Mouse (Mus musculus) lung, adult 2 months (tissue): ENCODE measurements around the gene Fbln2. TPM values are rescaled to one million over a fixed set of nuclear protein-coding genes. Genes with fewer than 3 reads are reported as not detected.

Source experiments
- DNase-seq: peaks from one replicate; pipeline ENCODE4 v3.0.0; 2022
- H3K4me1 ChIP-seq: fragments of 200-500 bp; 2 replicates; pipeline ENCODE4 v1.6.1; 2011; ENCODE audit warnings: low read length; ENCODE audit not compliant: control insufficient read depth, insufficient read depth
- H3K4me3 ChIP-seq: fragments of 200-500 bp; replicated peaks from 2 replicates; pipeline ENCODE3; 2011; ENCODE audit warnings: low read depth, mild to moderate bottlenecking, control low read depth, low read length; ENCODE audit errors: extremely low read depth
- CTCF ChIP-seq: fragments of 200-500 bp; IDR thresholded peaks from 2 replicates; pipeline ENCODE4 v1.5.1; 2011; ENCODE audit warnings: mild to moderate bottlenecking, low read length, control low read depth; ENCODE audit not compliant: insufficient read depth
- POLR2A ChIP-seq: fragments of 200-500 bp; IDR thresholded peaks from 2 replicates; pipeline ENCODE4 v1.6.1; 2011; ENCODE audit warnings: low read depth, mild to moderate bottlenecking, control low read depth, low read length, borderline replicate concordance; ENCODE audit errors: extremely low read depth
- WGBS: fragments of 180-500 bp; shearing (Covaris S2); methylation state at CpG from one replicate; pipeline ENCODE4 v1.1.7; 2018; 5-methylcytosine and 5-hydroxymethylcytosine counted together
- polyA plus RNA-seq: library from polyadenylated mRNA; depleted of rRNA; stranded (reverse); fragments of >200 nt; gene quantifications from 2 replicates; pipeline ENCODE4 v1.2.3, GENCODE M21; 2012

The Fbln2 gene
- polyA plus RNA-seq, 1 experiment, result 88.3 TPM

DNA sequence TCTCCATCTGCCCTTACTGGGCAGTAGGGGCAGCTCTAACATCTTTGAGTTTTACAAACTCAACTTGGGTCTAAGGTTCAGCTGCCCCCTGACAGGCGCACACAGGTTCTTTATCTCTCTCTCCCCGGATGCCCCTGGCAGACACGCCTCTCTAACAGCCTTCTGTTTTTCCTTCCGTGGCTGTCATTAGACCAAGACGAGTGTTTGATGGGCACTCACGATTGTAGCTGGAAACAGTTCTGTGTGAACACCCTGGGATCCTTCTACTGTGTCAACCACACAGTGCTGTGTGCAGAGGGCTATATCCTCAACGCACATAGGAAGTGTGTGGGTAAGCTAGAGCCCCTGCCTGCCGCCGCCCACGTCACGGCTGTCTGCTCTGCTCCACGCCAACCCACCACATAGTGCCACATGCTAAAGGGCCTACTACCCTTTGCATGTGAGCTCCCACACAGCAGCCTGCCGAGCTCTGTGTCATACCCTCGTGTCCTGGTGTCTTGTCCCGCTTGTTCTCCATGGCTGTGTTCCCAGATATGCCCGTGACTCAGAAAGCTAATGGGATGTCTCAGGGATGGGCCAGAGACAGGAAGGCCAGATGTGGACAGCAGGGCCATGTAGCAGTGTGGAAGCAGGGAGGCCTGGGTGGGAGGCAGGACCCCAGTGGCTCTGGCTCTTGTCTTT is 47.3 kb downstream of the Fbln2 start:
- WGBS, result 68% methylated on average over 16 of the region's 16 CpGs
- TF ChIP-seq CTCF (no peak), POLR2A (no peak)
- DNase-seq, result no peak
- Histone ChIP-seq H3K4me3 (no peak overlapping the region), H3K4me1 (no peaks in the 10 kb centered on the region)

DNA sequence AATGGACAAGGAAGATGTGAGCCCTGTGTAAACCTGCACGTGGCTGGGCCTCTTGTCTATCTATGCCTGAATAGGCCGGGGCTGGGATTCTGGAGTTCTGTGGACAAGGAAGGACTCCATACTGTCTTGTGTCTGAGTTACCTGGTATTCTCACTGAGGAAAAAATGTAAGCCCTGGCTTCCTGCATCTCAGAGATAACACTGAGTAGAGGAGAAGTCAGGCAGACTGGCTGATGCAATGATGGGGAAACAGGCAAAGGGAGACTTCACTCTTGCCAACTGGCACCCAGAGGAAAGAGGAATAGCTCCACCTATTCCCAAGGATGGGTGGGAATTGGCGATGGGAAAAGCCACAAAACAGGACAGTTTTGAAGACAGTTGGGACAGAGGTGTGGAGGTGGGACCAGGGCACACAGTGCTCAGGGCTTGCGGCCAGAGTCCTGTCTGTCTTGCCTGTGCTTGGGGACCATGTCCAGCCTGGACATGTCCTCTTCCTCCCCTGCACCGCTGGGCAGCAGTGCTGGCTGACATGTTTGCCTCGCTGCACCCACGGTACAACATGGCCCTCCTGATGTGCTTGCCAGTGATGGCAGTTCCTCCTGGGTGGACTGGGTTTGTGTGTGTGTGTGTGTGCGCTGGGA is 48.2 kb downstream of the Fbln2 start:
- Histone ChIP-seq H3K4me3 (no peak overlapping the region), H3K4me1 (no peaks in the 10 kb centered on the region)
- 78% methylated on average over 8 of the region's 8 CpGs for WGBS
- DNase-seq, result no peak
- TF ChIP-seq CTCF (no peak), POLR2A (no peak)

DNA sequence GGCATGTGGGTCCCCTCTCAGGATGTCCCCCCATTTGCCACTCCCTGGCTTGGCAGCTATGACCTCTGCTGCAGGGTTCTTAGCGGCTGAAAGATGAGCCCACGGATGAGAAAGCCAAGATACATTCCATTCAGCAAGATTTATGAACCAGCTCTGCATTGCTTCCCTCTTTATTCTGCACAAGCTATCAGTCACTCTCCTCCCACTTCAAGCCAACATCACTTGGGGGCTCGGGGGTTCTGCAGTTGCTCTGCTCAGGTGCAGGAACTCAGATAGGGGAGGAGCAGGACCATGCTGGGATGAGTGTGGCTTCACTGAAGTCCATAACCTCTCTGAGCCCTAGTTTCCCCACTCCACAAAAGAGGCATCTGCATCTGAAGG is 48.7 kb downstream of the Fbln2 start:
- Histone ChIP-seq H3K4me3 (no peak overlapping the region), H3K4me1 (no peaks in the 10 kb centered on the region)
- WGBS, result 62% methylated on average over 3 of the region's 3 CpGs
- TF ChIP-seq POLR2A (no peak), CTCF (no peak)
- no peak for DNase-seq

DNA sequence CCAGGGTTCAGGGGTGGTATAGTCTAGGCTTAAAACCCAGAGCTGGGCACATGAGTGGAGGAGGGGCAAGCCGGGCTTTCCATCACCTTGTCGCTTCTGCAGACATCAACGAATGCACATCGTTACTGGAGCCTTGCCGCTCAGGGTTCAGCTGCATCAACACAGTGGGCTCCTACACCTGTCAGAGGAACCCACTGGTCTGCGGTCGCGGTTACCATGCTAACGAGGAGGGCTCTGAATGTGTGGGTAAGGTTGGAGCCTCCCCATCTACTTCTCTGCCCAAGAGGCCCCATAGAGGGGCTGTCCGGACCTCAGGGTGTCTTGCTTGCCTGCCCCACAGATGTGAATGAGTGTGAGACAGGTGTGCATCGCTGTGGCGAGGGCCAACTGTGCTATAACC is 53.4 kb downstream of the Fbln2 start:
- no peak overlapping the region for H3K4me3 ChIP-seq
- DNase-seq, result no peak
- TF ChIP-seq POLR2A, result no peak
- no peak for TF ChIP-seq CTCF
- no peaks in the 10 kb centered on the region for H3K4me1 ChIP-seq
- WGBS, result 77% methylated on average over 12 of the region's 12 CpGs

DNA sequence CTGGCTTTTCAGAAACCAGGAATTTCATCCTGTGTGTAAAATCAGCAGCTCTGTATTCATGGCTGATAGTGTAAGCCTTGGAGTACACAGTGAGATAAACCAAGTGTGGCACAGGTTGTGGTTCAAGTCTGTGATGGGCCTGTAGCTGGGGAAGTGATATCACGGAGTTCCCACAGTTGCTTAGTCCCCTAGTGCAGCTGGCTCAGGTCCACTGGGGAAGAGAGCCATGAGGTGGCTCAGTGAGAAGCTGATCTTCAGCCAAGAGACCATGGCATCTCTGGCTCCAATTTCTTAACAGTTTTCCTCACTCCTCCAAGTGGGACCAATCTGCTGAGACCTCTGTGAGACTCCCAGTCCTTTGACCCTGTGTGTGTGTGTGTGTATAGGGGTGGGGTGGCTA is 54.4 kb downstream of the Fbln2 start:
- H3K4me1 ChIP-seq, result no peaks in the 10 kb centered on the region
- no peak for TF ChIP-seq POLR2A
- no peak for TF ChIP-seq CTCF
- DNase-seq, result no peak
- no peak overlapping the region for H3K4me3 ChIP-seq
- WGBS, result 56% methylated on average over 1 of the region's 1 CpGs

DNA sequence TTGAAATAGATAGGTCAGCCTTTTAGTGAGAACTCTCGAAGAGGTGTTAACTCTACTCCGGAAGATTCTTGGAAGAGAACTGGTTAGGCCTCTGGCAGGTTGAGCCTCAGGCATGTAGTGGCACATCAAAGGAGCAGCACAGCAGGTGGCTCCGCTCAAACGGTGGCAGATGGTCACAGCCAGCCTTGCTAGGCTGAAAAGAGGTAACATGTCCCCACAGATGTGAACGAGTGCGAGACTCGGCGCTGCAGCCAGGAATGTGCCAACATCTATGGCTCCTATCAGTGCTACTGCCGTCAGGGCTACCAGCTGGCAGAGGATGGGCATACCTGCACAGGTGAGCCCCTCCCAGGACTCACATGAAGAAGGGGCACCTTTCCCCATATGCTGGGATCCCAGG is 56.1 kb downstream of the Fbln2 start:
- TF ChIP-seq POLR2A (no peak), CTCF (no peak)
- H3K4me1 ChIP-seq, result no peaks in the 10 kb centered on the region
- H3K4me3 ChIP-seq, result no peak overlapping the region
- no peak for DNase-seq
- WGBS, result 43% methylated on average over 9 of the region's 9 CpGs

DNA sequence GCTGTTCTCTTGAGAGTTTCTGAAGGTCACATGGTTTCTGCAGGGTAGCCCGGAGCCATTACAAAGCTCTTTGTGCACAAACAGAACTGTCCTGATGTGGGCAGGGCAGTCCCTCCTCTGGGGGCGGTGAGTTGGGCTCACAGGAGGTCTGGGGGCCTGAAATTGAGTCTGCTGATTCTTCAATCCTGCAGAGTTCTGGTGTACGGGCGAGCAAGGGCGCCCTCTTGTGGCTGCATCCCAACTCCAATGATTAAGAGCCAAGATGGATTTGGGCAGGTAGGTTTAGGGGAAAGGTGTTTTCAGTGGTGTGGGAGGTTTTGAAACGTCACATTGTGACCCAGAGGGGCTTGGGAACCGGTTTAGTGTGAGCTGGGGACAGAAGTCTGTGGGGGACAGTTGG is 65.3 kb downstream of the Fbln2 start:
- peak; percentile 55 for DNase-seq
- H3K4me3 ChIP-seq, result no peak overlapping the region
- no peaks in the 10 kb centered on the region for H3K4me1 ChIP-seq
- WGBS, result 4% methylated on average over 7 of the region's 7 CpGs
- peak; percentile 81 for TF ChIP-seq CTCF
- no peak for TF ChIP-seq POLR2A

DNA sequence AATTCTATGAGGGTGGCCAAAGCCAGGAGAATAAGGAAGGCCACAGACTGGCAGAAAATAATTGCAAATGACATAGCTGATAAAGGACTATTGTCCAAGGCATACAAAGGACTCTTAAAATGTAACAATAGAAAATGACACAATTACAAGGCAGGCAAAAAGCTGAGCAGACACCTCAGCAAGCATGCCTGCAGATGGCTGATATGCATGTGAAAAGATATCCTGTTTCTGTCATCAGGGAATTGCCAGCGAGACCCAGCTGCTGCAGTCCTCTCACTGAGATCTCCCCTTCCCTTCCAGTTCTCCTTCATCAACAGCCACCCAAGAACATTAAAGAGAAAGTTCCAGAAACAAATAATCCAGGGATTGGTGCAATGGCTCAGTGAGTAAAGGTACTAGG is 66.0 kb downstream of the Fbln2 start:
- TF ChIP-seq POLR2A, result no peak
- TF ChIP-seq CTCF, result no peak
- WGBS, result 56% methylated on average over 1 of the region's 1 CpGs
- Histone ChIP-seq H3K4me1 (no peaks in the 10 kb centered on the region), H3K4me3 (no peak overlapping the region)
- no peak for DNase-seq

DNA sequence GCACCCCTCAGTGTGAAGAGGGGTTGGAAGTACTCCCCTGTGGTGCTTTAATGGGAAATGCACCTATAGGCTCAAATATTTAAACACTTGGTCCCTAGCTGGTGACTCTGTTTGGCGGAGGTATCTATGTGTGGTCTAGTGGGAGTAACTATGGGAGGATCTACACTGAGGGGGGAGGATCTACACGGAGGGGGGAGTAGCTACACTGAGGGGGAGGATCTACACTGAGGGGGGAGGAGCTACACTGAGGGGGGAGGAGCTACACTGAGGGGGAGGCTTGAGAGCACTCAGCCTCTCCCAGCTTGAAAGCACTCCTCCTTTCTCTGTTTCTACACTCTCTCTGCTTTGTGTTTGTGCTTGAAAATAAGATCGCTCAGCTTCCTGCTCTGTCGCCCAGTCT is 67.2 kb downstream of the Fbln2 start:
- no peaks in the 10 kb centered on the region for H3K4me1 ChIP-seq
- TF ChIP-seq CTCF (no peak), POLR2A (no peak)
- DNase-seq, result no peak
- WGBS, result 30% methylated on average over 4 of the region's 4 CpGs
- H3K4me3 ChIP-seq, result no peak overlapping the region

DNA sequence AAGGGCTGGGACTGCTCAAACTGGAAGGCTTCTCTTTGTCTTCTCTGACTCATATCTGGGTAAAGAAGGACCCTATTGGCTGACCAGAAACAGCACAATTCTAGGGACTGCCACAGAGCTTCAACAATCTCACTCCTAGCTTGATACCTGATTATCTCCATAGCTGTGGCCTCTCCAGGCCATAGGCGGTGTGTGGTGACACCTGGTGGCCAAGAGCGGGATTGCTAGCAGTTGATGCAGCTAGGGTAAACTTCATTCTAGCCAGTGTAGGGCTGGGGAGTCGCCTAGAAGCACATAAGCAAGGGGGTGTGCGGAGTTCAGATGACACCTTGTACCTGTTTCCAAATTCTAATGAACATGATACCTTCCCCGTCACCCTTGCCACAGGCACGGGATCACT is 69.0 kb downstream of the Fbln2 start:
- peaks cover 7% of the 10 kb centered on the region; the same call in 1 of the 2 replicates for H3K4me1 ChIP-seq
- WGBS, result 7% methylated on average over 6 of the region's 6 CpGs
- peak; percentile 96 for TF ChIP-seq CTCF
- TF ChIP-seq POLR2A, result no peak
- DNase-seq, result peak; percentile 93
- no peak overlapping the region for H3K4me3 ChIP-seq
